Mouse (Mus musculus) cerebellum, adult 11-12 months (tissue): ENCODE data around the gene Ndufa11.

Source experiments
- DNase-seq: peaks from one replicate; pipeline ENCODE4 v3.0.0; 2022

Gene Ndufa11

DNA sequence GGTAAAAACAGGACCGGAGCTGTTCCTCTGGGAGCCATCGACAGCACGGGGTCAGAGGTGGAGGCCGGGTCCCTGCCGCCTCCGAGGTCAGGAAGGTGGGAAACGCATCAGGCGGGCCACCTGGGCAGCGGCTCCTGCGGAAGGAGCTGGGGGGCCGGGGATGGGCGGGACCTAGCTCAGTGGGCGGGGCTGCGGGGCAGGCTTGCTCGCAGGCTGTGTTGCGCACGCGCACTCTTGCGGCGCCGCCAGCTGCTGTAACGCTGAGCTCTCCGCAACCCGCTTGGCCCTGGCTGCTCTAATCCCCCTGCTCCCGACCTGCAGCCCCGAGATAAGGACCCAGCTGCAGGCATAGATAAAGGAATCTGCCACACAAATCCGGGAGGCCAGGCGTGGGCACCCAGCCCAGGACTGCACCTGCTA, 44.4 kb downstream of the Ndufa11 start:
- DNase-seq = peak; percentile 89

DNA sequence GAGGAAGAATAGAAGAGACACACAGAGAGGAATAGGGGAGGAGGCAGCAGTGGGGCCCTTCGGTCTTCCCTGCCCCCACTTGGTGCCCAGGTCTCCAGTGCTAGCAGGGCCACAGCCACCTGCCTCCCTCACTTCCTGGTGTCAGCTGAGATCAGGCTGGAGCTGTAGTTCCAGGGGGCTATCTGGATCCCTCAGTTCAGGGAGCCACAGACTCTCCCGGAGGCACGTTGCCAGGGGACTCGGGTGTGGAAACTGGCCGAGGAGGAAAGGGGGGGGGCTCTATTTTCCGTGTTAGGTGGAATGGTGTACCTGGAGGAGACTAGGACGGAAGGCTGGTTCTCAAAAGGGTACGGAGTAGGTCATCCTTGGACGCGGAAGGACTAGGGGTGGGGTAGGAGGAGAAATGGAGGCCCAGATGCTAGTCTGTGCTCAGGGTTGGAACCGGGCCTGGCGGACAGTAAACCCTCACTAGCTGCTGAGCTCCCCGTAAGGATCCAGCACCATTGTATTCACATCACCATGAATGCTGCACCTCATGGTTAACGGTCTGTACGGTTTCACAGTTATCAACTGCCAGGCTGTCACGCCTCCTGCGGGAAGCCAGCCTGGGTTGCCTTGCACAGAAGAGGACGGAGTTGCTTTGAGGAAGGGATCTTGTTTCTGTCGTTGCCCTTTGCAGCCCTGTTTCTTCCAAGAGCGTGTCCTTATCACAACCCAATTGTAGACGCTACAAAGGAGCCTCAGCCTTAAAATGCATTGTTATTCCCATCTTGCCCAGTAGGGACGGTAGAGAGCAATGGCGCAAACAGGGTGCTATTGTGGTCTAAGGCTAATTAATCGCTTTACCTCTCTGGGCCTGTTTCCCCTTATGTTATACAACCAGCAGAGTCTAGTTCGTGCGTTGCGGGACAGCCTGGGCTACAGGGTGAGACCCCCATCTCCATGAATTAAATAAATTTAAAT, 45.5 kb downstream of the Ndufa11 start:
- peak; percentile 77 for DNase-seq

DNA sequence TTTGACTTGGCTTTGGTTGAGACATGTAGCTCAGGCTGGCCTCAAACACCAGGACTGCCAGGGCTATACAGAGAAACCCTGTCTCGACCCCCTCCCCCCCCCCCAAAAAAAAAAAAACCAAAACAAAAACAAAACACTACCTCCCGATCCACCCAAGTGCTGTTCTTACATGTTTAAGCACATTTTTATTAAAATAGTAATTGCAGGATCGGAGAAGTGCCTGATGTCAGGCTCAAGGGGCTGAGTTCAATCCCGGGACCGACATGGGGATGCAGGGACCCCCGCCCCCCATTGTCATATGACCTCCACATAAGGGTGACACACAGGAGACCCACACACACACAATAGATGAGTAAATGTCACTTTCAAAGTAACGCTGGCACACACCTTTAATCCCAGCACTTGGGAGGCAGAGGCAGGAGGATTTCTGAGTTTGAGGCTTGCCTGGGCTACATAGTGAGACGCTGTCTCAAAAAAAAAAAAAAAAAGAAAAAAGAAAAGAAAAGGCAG, 46.2 kb downstream of the Ndufa11 start:
- DNase-seq = peak; percentile 66

DNA sequence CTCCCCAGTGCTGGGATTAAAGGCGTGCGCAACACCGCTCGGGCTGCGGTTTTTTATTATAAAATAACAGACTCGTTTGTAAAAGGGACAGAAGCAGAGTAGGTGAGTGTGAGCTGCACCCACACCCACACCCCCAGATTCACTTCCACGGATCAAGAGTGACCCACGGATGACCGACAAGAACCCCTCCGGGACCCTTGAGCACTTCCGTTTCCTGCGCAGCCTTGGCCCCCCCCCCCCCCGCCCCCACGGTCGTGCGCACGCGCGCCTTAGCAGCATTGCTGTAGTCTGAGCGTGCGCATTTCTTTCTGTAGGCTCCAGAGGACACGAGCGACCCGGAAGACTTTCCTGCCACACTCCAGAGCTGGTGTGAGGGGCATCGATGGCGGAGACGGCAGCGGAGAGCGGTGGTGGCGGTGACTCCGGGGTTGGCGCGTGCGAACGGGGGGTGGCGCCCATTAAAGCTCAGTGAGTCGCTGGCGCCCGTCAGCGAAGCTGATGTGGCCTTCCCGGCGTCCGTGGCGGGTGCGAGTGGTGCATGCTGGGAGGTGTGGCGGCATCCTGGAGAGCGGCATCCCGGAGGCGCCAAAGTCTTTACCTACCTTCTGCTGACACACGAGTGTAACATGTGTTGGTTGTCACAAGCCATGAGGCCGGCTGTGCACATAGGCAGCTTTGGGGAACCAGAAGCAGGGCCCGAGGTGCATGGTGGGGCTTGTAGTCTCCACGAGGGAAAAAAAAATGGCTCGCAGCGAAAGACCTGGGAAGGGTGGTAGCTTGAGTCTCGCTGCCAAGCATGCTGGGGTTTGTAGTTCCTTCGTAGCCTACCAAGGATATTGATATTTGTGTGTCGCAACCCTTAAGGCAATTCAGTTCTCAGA, 47.1 kb downstream of the Ndufa11 start, which contains the start of gene Dus3l:
Gene Dus3l, plus strand, starts transcription at position 284 of the 881 bp plus-strand sequence.
- peak; percentile 95 for DNase-seq

DNA sequence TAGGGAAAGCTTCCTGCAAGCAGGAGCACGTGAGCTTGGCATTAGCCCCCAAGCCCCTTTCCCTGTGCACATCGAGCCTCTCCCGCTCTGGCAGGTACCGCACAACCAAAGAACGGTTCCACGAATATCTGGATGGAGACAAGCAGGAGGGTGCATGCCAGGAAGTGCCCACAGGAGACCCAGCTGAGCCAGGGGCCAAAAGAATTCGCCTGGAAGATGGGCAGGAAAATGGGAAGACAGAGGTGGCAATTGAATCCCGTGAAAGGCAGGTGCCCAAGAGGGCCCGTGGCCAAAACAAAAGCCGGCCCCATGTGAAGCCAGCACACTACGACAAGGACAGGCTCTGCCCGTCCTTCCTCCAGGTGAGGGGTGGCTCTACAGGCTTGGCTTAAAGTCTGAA, 47.9 kb downstream of the Ndufa11 start:
- peak; percentile 87 for DNase-seq

DNA sequence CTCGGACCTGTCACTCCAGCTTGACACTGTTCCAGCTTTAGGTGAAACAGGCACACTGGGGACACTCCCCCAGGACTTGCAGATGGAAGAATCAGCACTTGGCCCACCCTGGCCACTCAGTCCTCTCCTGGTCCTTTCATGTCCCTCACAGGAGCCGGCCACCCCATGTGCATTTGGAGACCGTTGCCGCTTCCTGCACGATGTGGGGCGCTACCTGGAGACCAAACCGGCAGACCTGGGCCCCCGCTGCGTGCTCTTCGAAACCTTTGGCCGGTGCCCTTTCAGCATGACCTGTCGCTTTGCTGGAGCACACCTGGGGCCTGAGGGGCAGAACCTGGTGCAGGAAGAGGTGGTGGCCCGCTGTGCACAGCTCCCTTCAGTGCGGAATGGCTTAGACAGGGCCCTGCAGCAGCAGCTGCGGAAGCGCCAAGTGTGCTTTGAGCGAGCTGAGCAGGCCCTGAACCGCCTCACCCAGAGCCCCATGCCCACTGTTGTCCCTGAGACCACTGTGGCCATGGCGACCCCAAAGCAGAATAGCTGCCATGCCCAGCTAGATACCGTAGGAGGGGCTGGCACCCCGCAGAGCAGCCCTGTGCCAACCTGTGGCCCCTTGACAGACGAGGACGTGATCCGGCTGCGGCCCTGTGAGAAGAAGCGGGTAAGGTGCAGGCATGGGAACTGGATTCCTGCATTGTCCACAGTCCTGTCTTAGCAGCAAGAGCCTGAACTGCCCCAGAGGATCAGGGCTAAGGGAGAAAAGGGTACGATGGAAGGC, 49.3 kb downstream of the Ndufa11 start:
- peak; percentile 76 for DNase-seq

DNA sequence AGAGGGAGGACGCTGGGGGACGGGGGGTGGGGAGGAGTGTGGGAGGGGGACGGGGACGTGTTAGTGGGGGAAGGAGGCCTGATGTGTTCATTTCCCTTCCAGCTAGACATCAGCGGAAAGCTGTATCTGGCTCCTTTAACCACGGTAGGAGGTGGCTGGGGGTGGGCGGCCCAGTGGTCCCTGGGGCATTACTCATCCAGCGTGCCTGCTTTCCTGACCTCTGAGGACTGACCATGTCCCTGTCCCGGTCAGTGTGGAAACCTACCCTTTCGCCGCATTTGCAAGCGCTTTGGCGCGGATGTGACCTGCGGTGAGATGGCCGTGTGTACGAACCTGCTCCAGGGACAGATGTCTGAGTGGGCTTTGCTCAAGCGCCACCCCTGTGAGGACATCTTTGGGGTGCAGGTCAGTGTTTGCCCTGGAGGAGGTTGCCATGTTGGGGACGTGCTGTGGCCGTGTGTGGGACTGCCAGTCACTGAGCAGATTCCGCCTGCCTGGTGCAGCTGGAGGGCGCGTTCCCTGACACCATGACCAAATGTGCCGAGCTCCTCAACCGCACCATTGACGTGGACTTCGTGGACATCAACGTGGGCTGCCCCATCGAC, 50.1 kb downstream of the Ndufa11 start:
- DNase-seq = peak; percentile 63

DNA sequence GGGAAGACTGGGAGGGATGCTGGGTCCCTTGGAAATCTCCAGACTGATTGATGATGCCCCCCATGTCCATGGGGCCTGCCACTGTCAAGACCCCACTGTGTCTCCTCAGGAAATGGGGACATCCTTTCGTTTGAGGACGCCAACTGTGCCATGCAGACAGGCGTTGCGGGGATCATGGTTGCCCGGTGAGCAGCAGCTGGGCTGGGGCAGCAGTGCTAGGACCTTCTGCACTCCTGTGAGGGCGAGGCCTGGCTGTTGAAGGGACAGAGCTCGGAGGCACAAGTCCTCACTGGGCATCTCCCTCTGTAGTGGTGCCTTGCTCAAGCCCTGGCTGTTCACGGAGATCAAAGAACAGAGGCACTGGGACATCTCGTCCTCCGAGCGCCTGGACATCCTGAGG, 51.4 kb downstream of the Ndufa11 start:
- DNase-seq = no peak

DNA sequence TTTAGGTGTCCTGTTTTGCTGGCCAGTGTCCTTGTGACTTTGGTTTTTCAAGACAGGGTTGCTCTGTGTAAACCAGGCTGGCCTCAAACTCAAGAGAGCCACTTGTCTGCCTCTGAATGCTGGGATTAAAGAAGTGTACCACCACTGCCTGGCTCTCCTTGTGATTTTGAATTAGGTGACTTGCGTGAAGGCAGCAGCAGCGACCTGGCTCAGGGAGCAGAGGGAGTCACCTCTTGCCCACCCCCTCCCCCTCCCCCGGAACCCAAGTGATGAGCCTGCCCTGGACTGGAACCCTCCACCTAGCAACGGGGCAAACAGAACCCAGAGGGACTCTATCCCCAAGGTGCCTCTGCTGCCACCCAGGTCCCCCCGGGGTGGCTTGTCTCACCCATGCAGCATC, 52.4 kb downstream of the Ndufa11 start, which contains the start of gene Prr22:
Gene Prr22, plus strand, starts transcription at position 301 of the 400 bp plus-strand sequence.
- DNase-seq = no peak
